18 mouse cellular contexts compared by ENCODE assay signal in genomic region chr17:14658123-14658522, GRCm38 (mm10). TPM values are rescaled to one million over a fixed set of nuclear protein-coding genes. Genes with fewer than 3 reads are reported as not detected.
"Had no signal": no experiment of that assay in that cellular context is flagged by ENCODE, and none has a peak within 500 bp of the region (broad histone marks: within the 10 kb centered on the region; RNA-seq: fewer than 3 reads in every experiment).

No protein-coding gene starts in this region.

- H3K27ac ChIP-seq: lung, embryonic 15.5 days; macrophage; midbrain, embryonic 13.5 days; midbrain, embryonic 15.5 days; neural tube, embryonic 12.5 days had no signal

- DNase-seq: liver, postnatal 0 days; lung, adult 2 months; lung, postnatal 14 days; lung, postnatal 36 days; right cerebral cortex, postnatal 14 days; thymus, adult 2 months; thymus, postnatal 25 days; thymus, postnatal 4 days had no signal

- H3K36me3 ChIP-seq: lung, embryonic 15.5 days; midbrain, embryonic 13.5 days; midbrain, embryonic 15.5 days; neural tube, embryonic 12.5 days had no signal

- H3K9ac ChIP-seq: liver, postnatal 0 days; lung, embryonic 15.5 days; midbrain, embryonic 13.5 days; midbrain, embryonic 15.5 days; neural tube, embryonic 12.5 days had no signal

- H3K9me3 ChIP-seq: lung, embryonic 15.5 days; megakaryocyte, embryonic 14.5 days; midbrain, embryonic 13.5 days; midbrain, embryonic 15.5 days; neural tube, embryonic 12.5 days had no signal

- H3K4me3 ChIP-seq: lung, embryonic 15.5 days; megakaryocyte, embryonic 14.5 days; midbrain, embryonic 13.5 days; midbrain, embryonic 15.5 days; neural tube, embryonic 12.5 days had no signal

- H3K4me1 ChIP-seq: megakaryocyte, embryonic 14.5 days; midbrain, embryonic 13.5 days; midbrain, embryonic 15.5 days; neural tube, embryonic 12.5 days had no signal

- H3K27me3 ChIP-seq: megakaryocyte, embryonic 14.5 days; midbrain, embryonic 13.5 days; midbrain, embryonic 15.5 days; neural tube, embryonic 12.5 days had no signal

- ATAC-seq: liver, postnatal 0 days; lung, postnatal 0 days; midbrain, embryonic 13.5 days; midbrain, embryonic 15.5 days had no signal

- H3K4me2 ChIP-seq: lung, embryonic 15.5 days; midbrain, embryonic 11.5 days; midbrain, embryonic 13.5 days; midbrain, embryonic 15.5 days; neural tube, embryonic 12.5 days had no signal

RNA-seq across cellular contexts. Expression of gene Thbs2, which starts 35.9 kb away (rescaled TPM):
- total RNA-seq: monocyte, adult 5-6 weeks; neutrophil, adult 5-6 weeks had no signal
- polyA plus RNA-seq: macrophage had no signal
